Comparison of ENCODE assay signal across 8 mouse cellular contexts in genomic region chr1:134987962-134988341, GRCm38 (mm10). TPM values are rescaled to one million over a fixed set of nuclear protein-coding genes. Genes with fewer than 3 reads are reported as not detected.
DNase-seq lines count a peak whose midpoint lies in the region; ATAC-seq and TF ChIP-seq lines count a peak whose summit lies in the region.

No protein-coding gene starts in this region.

- no peak for TF ChIP-seq CTCF in olfactory bulb, adult 2 months (IDR thresholded peaks at IDR 0.05; ENCODE audit: insufficient read depth, low read depth, low read length)

- TF ChIP-seq POLR2A in olfactory bulb, adult 2 months (IDR thresholded peaks at IDR 0.05; ENCODE audit: insufficient read depth, low read depth, low read length), result no peak

- H3K9ac ChIP-seq in lung, embryonic 16.5 days (ENCODE audit: low read length), result peak overlapping the region; percentile 54
- peak overlapping the region; percentile 66 for H3K9ac ChIP-seq in forebrain, embryonic 13.5 days
- H3K9ac ChIP-seq in limb, embryonic 11.5 days (ENCODE audit: low read length), result peak overlapping the region; percentile 62

- no peak overlapping the region for H3K27ac ChIP-seq in lung, embryonic 16.5 days (ENCODE audit: low read length)
- H3K27ac ChIP-seq in forebrain, embryonic 13.5 days, result no peak overlapping the region
- no peak overlapping the region for H3K27ac ChIP-seq in limb, embryonic 11.5 days (replicated peaks; ENCODE audit: low read depth, low read length)
- H3K27ac ChIP-seq in olfactory bulb, adult 2 months (ENCODE audit: insufficient read depth, low read depth, low read length), result 0 out of 2 replicates have a peak overlapping the region, but pooled peaks have one; percentile 4

- peaks cover 9% of the 10 kb centered on the region for H3K4me1 ChIP-seq in lung, embryonic 16.5 days (replicated peaks; ENCODE audit: control insufficient read depth, insufficient read depth, low read length)
- H3K4me1 ChIP-seq in forebrain, embryonic 13.5 days, result peaks cover 10% of the 10 kb centered on the region; the same call in 1 of the 2 replicates
- peaks cover 9% of the 10 kb centered on the region for H3K4me1 ChIP-seq in limb, embryonic 11.5 days (ENCODE audit: control insufficient read depth, insufficient read depth, low read length)
- peaks cover 15% of the 10 kb centered on the region for H3K4me1 ChIP-seq in olfactory bulb, adult 2 months (ENCODE audit: control insufficient read depth, insufficient read depth, low read length)

- H3K9me3 ChIP-seq in lung, embryonic 16.5 days (ENCODE audit: control insufficient read depth, low read length), result no peaks in the 10 kb centered on the region
- no peaks in the 10 kb centered on the region for H3K9me3 ChIP-seq in forebrain, embryonic 13.5 days (replicated peaks)
- H3K9me3 ChIP-seq in limb, embryonic 11.5 days (ENCODE audit: control insufficient read depth, low read length), result no peaks in the 10 kb centered on the region; the same call in 1 of the 2 replicates

- peak overlapping the region; percentile 84 for H3K4me2 ChIP-seq in lung, embryonic 16.5 days (ENCODE audit: low read depth, low read length)
- H3K4me2 ChIP-seq in forebrain, embryonic 13.5 days, result peak overlapping the region; percentile 81
- H3K4me2 ChIP-seq in limb, embryonic 11.5 days (ENCODE audit: low read depth, severe bottlenecking), result peak overlapping the region; percentile 88

- no peak for DNase-seq in lung, adult 18-20 months
- no peak for DNase-seq in limb, embryonic 11.5 days (ENCODE audit: low spot score)
- no peak for DNase-seq in frontal cortex, postnatal 25 days (ENCODE audit: low spot score in 2 of 2)
- DNase-seq in urinary bladder, adult 18-20 months (ENCODE audit: low spot score in 2 of 2), result no peak
- no peak for DNase-seq in urinary bladder, postnatal 14 days (ENCODE audit: low spot score)

- H3K27me3 ChIP-seq in lung, embryonic 16.5 days (ENCODE audit: control insufficient read depth, insufficient read depth, low read depth, low read length), result peaks cover 30% of the 10 kb centered on the region
- peaks cover 21% of the 10 kb centered on the region for H3K27me3 ChIP-seq in forebrain, embryonic 13.5 days
- 0 out of 2 replicates have a peak, but pooled peaks cover 2% of the 10 kb centered on the region for H3K27me3 ChIP-seq in limb, embryonic 11.5 days (ENCODE audit: control insufficient read depth, insufficient read depth, low read length)

- peak; percentile 27 for ATAC-seq in lung, embryonic 16.5 days (ENCODE audit: low read depth)
- peak; percentile 25; the same call in 1 of the 2 replicates for ATAC-seq in forebrain, embryonic 13.5 days
- no peak for ATAC-seq in limb, embryonic 11.5 days (ENCODE audit: insufficient number of reproducible peaks, low FRiP score, low TSS enrichment, low read depth)

- H3K4me3 ChIP-seq in lung, embryonic 16.5 days (ENCODE audit: low read length), result peak overlapping the region; percentile 45
- H3K4me3 ChIP-seq in forebrain, embryonic 13.5 days, result peak overlapping the region; percentile 47
- H3K4me3 ChIP-seq in limb, embryonic 11.5 days (ENCODE audit: low read depth, low read length), result peak overlapping the region; percentile 29
- peak overlapping the region; percentile 32 for H3K4me3 ChIP-seq in olfactory bulb, adult 2 months (ENCODE audit: insufficient read depth, low read depth, low read length)

- 10% methylated on average over 14 of the region's 14 CpGs for WGBS in lung, embryonic 16.5 days
- WGBS in forebrain, embryonic 13.5 days, result 6% methylated on average over 14 of the region's 14 CpGs
- WGBS in limb, embryonic 11.5 days, result 9% methylated on average over 14 of the region's 14 CpGs
- 25% methylated on average over 14 of the region's 14 CpGs for WGBS in olfactory bulb, adult 2 months

- no peaks in the 10 kb centered on the region for H3K36me3 ChIP-seq in lung, embryonic 16.5 days (ENCODE audit: control insufficient read depth, insufficient read depth, low read length)
- no peaks in the 10 kb centered on the region for H3K36me3 ChIP-seq in forebrain, embryonic 13.5 days (ENCODE audit: poor library complexity, severe bottlenecking)
- no peaks in the 10 kb centered on the region for H3K36me3 ChIP-seq in limb, embryonic 11.5 days (ENCODE audit: control insufficient read depth, insufficient read depth, low read length)

RNA-seq across cellular contexts. Expression of gene Ube2t, which starts 25.6 kb away (rescaled TPM):
- polyA plus RNA-seq in lung, embryonic 16.5 days (2015; fragmentation: Nextera tagmentation; extraction: Ambion mirVana), result 41.8 and 43.2 TPM in 2 replicates
- polyA plus RNA-seq in forebrain, embryonic 13.5 days (2015; fragmentation: Nextera tagmentation; extraction: Ambion mirVana), result 46.6 and 48.6 TPM in 2 replicates
- 46.7 and 48.6 TPM in 2 replicates for polyA plus RNA-seq in limb, embryonic 11.5 days (2014; fragmentation: Nextera tagmentation; extraction: Ambion mirVana)
- not detected in 2 replicates for polyA plus RNA-seq in olfactory bulb, adult 2 months (2012; ENCODE audit: insufficient read depth, insufficient read length, low replicate concordance, missing spikeins)

RNA-seq across cellular contexts. Expression of gene Ppp1r12b, which starts 32.2 kb away (rescaled TPM):
- polyA plus RNA-seq in lung, embryonic 16.5 days (2015; fragmentation: Nextera tagmentation; extraction: Ambion mirVana), result 10.3 and 10.5 TPM in 2 replicates
- polyA plus RNA-seq in forebrain, embryonic 13.5 days (2015; fragmentation: Nextera tagmentation; extraction: Ambion mirVana), result 11.2 and 12.0 TPM in 2 replicates
- polyA plus RNA-seq in limb, embryonic 11.5 days (2014; fragmentation: Nextera tagmentation; extraction: Ambion mirVana), result 6.3 and 6.4 TPM in 2 replicates
- 34.2 and 262 TPM in 2 replicates for polyA plus RNA-seq in olfactory bulb, adult 2 months (2012; ENCODE audit: insufficient read depth, insufficient read length, low replicate concordance, missing spikeins)
